15 mouse cellular contexts compared by ENCODE assay signal in the genomic region with DNA sequence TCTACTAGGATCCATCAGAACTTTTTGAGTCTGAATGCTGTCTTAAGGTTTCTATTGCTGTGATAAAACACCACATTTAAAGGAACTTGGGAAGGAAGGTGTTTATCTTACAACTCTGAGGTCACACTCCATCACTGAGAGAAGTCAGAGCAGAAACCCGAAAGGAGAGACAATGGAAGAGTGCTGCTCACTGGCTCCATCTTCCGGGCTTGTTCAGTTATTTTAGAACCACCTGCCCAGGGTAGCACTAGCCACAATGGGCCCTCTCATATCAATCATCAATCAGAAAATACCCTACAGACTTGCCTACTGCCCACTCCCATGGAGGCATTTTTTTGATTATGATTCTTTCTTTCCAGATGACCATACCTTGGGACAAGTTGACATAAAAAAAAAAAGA. TPM values are rescaled to one million over a fixed set of nuclear protein-coding genes. Genes with fewer than 3 reads are reported as not detected.
DNase-seq lines count a peak whose midpoint lies in the region; ATAC-seq and TF ChIP-seq lines count a peak whose summit lies in the region.
"Had no signal": no experiment of that assay in that cellular context is flagged by ENCODE, and none has a peak within 500 bp of the region (broad histone marks: within the 10 kb centered on the region; RNA-seq: fewer than 3 reads in every experiment).

No protein-coding gene starts in this region.

- peaks cover 1% of the 10 kb centered on the region for H3K36me3 ChIP-seq in hindbrain, embryonic 16.5 days (ENCODE audit: control insufficient read depth, insufficient read depth, low read length)

- intact Hi-C loops in left cerebral cortex, adult 2 months (cut with DNase I): no loop called here
- intact Hi-C loops in left cerebral cortex, postnatal 25 days (cut with DNase I): no loop called here

- TF ChIP-seq CTCF in left cerebral cortex, adult 2 months (IDR thresholded peaks at IDR 0.05): peak; percentile 1

- no peak overlapping the region for H3K9ac ChIP-seq in hindbrain, embryonic 16.5 days (ENCODE audit: low read depth, low read length)
- H3K9ac ChIP-seq: intestine, embryonic 15.5 days; neural tube, embryonic 13.5 days had no signal

- 56% methylated on average over 2 of the region's 2 CpGs for WGBS in hindbrain, embryonic 16.5 days

- H3K27ac ChIP-seq in left cerebral cortex, adult 2 months: no peak overlapping the region
- no peak overlapping the region for H3K27ac ChIP-seq in hindbrain, embryonic 16.5 days (ENCODE audit: low read depth, low read length)
- H3K27ac ChIP-seq: intestine, embryonic 15.5 days; neural tube, embryonic 13.5 days had no signal

- ATAC-seq in CD4-positive, CD25-positive, alpha-beta regulatory T cell, adult 4 months: peak; percentile 47
- ATAC-seq in megakaryocyte-erythroid progenitor cell, adult 5-6 weeks (replicated peaks; ENCODE audit: low FRiP score, low TSS enrichment, poor library complexity, severe bottlenecking): peak; percentile 84
- no peak for ATAC-seq in hindbrain, embryonic 16.5 days
- ATAC-seq: intestine, embryonic 15.5 days; midbrain, embryonic 16.5 days had no signal

- H3K9me3 ChIP-seq in hindbrain, embryonic 16.5 days (ENCODE audit: control insufficient read depth, low read length): no peaks in the 10 kb centered on the region
- H3K9me3 ChIP-seq: G1E; intestine, embryonic 15.5 days; neural tube, embryonic 13.5 days had no signal

- no peak for DNase-seq in left cerebral cortex, adult 2 months (ENCODE audit: extremely low spot score in 1 of 2, low spot score in 2 of 2)
- no peak for DNase-seq in left cerebral cortex, postnatal 25 days (ENCODE audit: low spot score in 2 of 2)
- peak; percentile 70 for DNase-seq in R1 (ENCODE audit: low read depth, low spot score)
- no peak for DNase-seq in adrenal gland, postnatal 36 days
- DNase-seq: cerebellum, adult 11-12 months; gastrocnemius, postnatal 14 days; kidney, postnatal 36 days had no signal

- H3K4me2 ChIP-seq in hindbrain, embryonic 16.5 days (ENCODE audit: low read length): no peak overlapping the region
- H3K4me2 ChIP-seq: heart, embryonic 11.5 days; intestine, embryonic 15.5 days; neural tube, embryonic 13.5 days had no signal

- H3K4me1 ChIP-seq in hindbrain, embryonic 16.5 days (ENCODE audit: control insufficient read depth, insufficient read depth, low read depth, low read length): no peaks in the 10 kb centered on the region
- H3K4me1 ChIP-seq: intestine, embryonic 15.5 days; neural tube, embryonic 13.5 days had no signal

- no peaks in the 10 kb centered on the region for H3K27me3 ChIP-seq in hindbrain, embryonic 16.5 days (replicated peaks; ENCODE audit: control insufficient read depth, insufficient read depth, low read length)
- H3K27me3 ChIP-seq: intestine, embryonic 15.5 days; neural tube, embryonic 13.5 days had no signal

- H3K4me3 ChIP-seq in left cerebral cortex, adult 2 months: no peak overlapping the region
- H3K4me3 ChIP-seq in hindbrain, embryonic 16.5 days (ENCODE audit: low read length): no peak overlapping the region
- H3K4me3 ChIP-seq: intestine, embryonic 15.5 days; neural tube, embryonic 13.5 days had no signal

RNA-seq across cellular contexts. Expression of gene Lnpep, which starts 41.0 kb away (rescaled TPM):
- total RNA-seq in left cerebral cortex, adult 2 months (2021): 100 to 1,000 TPM; 101 to 126 TPM
- 100 to 1,000 TPM in 1 of 2 experiments, 10 to 100 TPM in 1; 98.2 to 112 TPM for total RNA-seq in left cerebral cortex, postnatal 25 days (2021)
- 10 to 100 TPM; 31.8 to 33.9 TPM for polyA plus RNA-seq in CD4-positive, CD25-positive, alpha-beta regulatory T cell, adult 4 months (2017; shearing (Covaris generic))
- total RNA-seq in megakaryocyte-erythroid progenitor cell, adult 5-6 weeks (2014; fragmentation: Nextera tagmentation): 34.2 and 39.9 TPM in 2 replicates
- total RNA-seq in megakaryocyte-erythroid progenitor cell, adult 5-6 weeks (2017): 40.1 and 53.3 TPM in 2 replicates
- total RNA-seq in adrenal gland, postnatal 36 days (2021): 100 to 1,000 TPM; 120 to 150 TPM
- polyA plus RNA-seq in hindbrain, embryonic 16.5 days (2015; fragmentation: Nextera tagmentation; extraction: Ambion mirVana): 7.2 and 7.5 TPM in 2 replicates
